Mouse (Mus musculus) limb, embryonic 13.5 days (tissue): ENCODE results near the gene Plod3. TPM values are rescaled to one million over a fixed set of nuclear protein-coding genes. Genes with fewer than 3 reads are reported as not detected.

Source experiments
- ATAC-seq: fragments of 200-750 bp; cut with Nextera tagmentation; 2 replicates; pipeline ENCODE4 v1.8.0; 2017; ENCODE audit warnings: low read depth, moderate number of reproducible peaks, moderate TSS enrichment; ENCODE audit not compliant: low FRiP score
- H3K27ac ChIP-seq: fragments of 300-500 bp; sonication (generic); 2 replicates; pipeline ENCODE4 v1.5.1; 2015; ENCODE audit warnings: inconsistent platforms, mild to moderate bottlenecking, moderate library complexity
- H3K27me3 ChIP-seq: fragments of 300-500 bp; sonication (generic); 2 replicates; pipeline ENCODE4 v1.6.1; 2015; ENCODE audit warnings: mild to moderate bottlenecking, inconsistent platforms
- H3K36me3 ChIP-seq: fragments of 300-500 bp; sonication (generic); 2 replicates; pipeline ENCODE4 v1.6.1; 2015; ENCODE audit warnings: inconsistent platforms, mild to moderate bottlenecking, moderate library complexity
- H3K4me1 ChIP-seq: fragments of 300-500 bp; sonication (generic); 2 replicates; pipeline ENCODE4 v1.6.1; 2015; ENCODE audit warnings: inconsistent platforms
- H3K4me2 ChIP-seq: fragments of 300-500 bp; sonication (generic); replicated peaks from 2 replicates; pipeline ENCODE4 v1.6.1; 2015; ENCODE audit warnings: inconsistent platforms, mild to moderate bottlenecking, moderate library complexity
- H3K4me3 ChIP-seq: fragments of 300-500 bp; sonication (generic); 2 replicates; pipeline ENCODE4 v1.5.1; 2015; ENCODE audit warnings: moderate library complexity, mild to moderate bottlenecking, inconsistent platforms
- H3K9ac ChIP-seq: fragments of 300-500 bp; sonication (generic); 2 replicates; pipeline ENCODE4 v1.6.1; 2015; ENCODE audit warnings: mild to moderate bottlenecking, inconsistent platforms
- H3K9me3 ChIP-seq: fragments of 300-500 bp; sonication (generic); 2 replicates; pipeline ENCODE4 v1.6.1; 2016; ENCODE audit warnings: inconsistent platforms
- WGBS: fragments of 180-500 bp; shearing (Covaris S2); methylation state at CpG from one replicate; pipeline ENCODE4 v1.1.7; 2015; 5-methylcytosine and 5-hydroxymethylcytosine counted together
- polyA plus RNA-seq: library from polyadenylated mRNA; unstranded; fragments of >200 nt; fragmentation: Nextera tagmentation; extraction: Ambion mirVana; gene quantifications from 2 replicates; pipeline ENCODE4 v1.2.1, GENCODE M21; 2015

Plod3 gene
- polyA plus RNA-seq, 1 experiment from 2014 or later: 63.1 TPM

DNA sequence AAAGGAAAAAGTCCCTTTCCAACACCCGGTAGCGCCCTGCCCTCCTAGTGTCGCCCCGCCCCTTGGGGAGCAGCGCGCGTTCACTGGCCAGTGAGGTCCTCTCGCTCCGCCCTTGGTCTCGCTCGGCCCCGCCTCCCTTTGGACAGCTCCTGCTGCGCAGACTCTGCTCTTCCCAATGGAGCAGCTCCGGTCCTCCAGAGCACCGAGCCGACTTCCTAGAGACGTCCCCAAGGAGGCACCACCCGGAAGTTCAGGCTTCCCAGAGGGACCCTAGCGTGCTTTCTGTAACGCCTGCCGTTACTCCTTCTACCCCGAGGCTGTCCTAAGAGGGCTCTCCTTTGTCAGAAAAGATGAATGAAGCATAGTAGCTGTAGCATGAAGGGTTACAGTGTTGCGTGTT, 33.8 kb upstream of the Plod3 start, which contains the start of gene Fis1:
Fis1 (plus strand) TSS at position 261 of the 400 bp plus-strand sequence.
- peak within 1 kb of the TSS; percentile 65 for H3K4me3 ChIP-seq
- ATAC-seq: peak; percentile 99
- peak within 1 kb of the TSS; percentile 77 for H3K9ac ChIP-seq
- under 1% methylated on average over 23 of the region's 23 CpGs for WGBS
- H3K36me3 ChIP-seq: peaks cover 10% of the 10 kb centered on the region
- H3K4me1 ChIP-seq: peaks cover 14% of the 10 kb centered on the region
- H3K27ac ChIP-seq: peak within 1 kb of the TSS; percentile 12
- H3K27me3 ChIP-seq: no peaks in the 10 kb centered on the region
- no peaks in the 10 kb centered on the region for H3K9me3 ChIP-seq
- H3K4me2 ChIP-seq: peak within 1 kb of the TSS; percentile 75

DNA sequence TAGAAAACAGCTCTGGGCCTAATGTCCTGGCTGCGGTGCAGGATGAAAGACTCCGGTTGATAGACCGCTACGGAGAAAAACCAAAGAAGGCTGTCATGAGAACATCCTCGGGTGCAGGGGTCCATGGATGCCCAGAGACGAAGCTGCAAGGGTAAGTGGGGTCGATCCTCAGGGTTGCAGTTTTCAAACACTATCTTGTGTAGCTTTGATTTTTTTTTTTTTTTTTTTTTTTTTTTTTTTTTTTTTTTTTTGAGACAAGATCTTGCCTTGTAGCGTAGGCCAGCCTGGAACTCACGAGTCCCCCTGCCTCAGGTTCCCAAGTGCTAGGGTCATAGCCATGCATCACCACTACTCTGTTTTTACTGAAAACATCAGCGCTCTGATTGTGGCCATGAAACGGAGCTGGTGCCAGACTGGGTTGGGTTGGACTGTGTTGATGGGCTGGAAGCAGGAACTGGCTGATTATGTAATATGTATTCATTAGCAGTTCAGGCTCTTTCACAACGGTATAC, 33.3 kb upstream of the Plod3 start:
- Histone ChIP-seq H3K4me2 (peak overlapping the region; percentile 75), H3K36me3 (peaks cover 10% of the 10 kb centered on the region), H3K4me1 (peaks cover 14% of the 10 kb centered on the region), H3K9ac (peak overlapping the region; percentile 77), H3K27ac (peak overlapping the region; percentile 12), H3K4me3 (peak overlapping the region; percentile 65), H3K9me3 (no peaks in the 10 kb centered on the region), H3K27me3 (no peaks in the 10 kb centered on the region)
- peak; percentile 21; the same call in 1 of the 2 replicates for ATAC-seq
- 2% methylated on average over 12 of the region's 12 CpGs for WGBS

DNA sequence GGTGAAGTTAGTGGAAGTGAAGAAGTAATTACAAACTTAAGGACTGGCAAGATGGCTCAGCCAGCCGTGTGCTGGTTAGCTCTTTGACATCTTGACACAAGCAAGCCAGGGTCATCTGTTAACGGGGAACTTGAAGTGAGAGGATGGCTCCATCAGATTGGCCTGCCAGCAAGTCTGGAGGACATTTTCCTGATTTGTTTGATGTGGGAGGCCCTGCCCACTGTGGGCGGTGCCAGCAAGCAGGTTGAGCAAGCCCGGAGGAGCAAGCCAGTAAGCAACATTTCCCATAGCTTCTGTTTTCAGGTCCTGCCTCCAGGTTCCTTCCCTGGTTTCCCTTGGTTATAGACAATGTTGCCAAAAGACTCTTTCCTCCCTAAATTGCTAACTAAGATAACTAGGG, 31.2 kb upstream of the Plod3 start:
- Histone ChIP-seq H3K36me3 (peaks cover 14% of the 10 kb centered on the region), H3K4me1 (peaks cover 14% of the 10 kb centered on the region), H3K27me3 (no peaks in the 10 kb centered on the region), H3K9me3 (no peaks in the 10 kb centered on the region), H3K4me3 (no peak overlapping the region), H3K27ac (no peak overlapping the region), H3K9ac (no peak overlapping the region), H3K4me2 (no peak overlapping the region)
- no peak for ATAC-seq
- WGBS: 84% methylated on average over 4 of the region's 4 CpGs

- no peak for ATAC-seq
- no peak overlapping the region for H3K4me2 ChIP-seq
Observed at GRCm38 (mm10) chr5:136957250-136957649, 29.6 kb upstream of the Plod3 start.

DNA sequence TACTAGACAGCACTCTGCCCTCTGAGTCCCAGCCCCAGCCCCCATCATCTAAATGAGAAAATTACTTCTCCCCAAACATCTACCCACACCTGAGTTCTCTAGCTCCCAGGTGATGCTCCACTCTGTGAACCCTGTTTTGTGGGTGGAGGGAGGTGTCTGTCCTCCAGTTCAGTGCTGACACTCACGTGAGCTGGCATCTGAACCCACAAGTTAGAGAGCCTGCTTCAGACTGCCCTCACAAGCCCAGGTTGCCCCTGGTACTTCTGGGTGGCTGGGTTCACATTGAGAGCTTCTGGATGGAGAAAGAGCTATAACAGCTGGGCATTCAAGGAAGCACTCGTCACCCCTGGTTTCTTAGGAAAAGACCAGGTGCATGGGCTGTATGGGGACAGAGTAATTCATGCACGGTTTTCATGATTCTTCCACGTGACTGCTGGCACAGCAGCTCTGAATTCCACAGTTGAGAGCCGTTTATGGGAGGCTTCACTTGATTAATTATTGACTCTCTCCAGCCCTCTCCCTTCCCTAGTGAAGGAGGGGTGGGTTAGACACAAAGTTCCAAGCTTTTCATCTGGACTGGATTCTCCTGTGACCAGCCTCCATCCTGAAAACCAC, 27.7 kb upstream of the Plod3 start:
- H3K27me3 ChIP-seq: no peaks in the 10 kb centered on the region
- H3K9me3 ChIP-seq: no peaks in the 10 kb centered on the region
- peaks cover 23% of the 10 kb centered on the region for H3K4me1 ChIP-seq
- H3K9ac ChIP-seq: no peak overlapping the region
- no peak overlapping the region for H3K4me3 ChIP-seq
- no peak overlapping the region for H3K27ac ChIP-seq
- H3K36me3 ChIP-seq: peaks cover 25% of the 10 kb centered on the region
- ATAC-seq: no peak
- H3K4me2 ChIP-seq: no peak overlapping the region
- WGBS: 73% methylated on average over 5 of the region's 5 CpGs

More at GRCm38 (mm10) chr5:136957250-136957649, 29.6 kb upstream of the Plod3 start:
- Histone ChIP-seq H3K27ac (no peak overlapping the region), H3K4me3 (no peak overlapping the region), H3K9me3 (no peaks in the 10 kb centered on the region), H3K36me3 (peaks cover 14% of the 10 kb centered on the region), H3K9ac (no peak overlapping the region), H3K4me1 (peaks cover 20% of the 10 kb centered on the region), H3K27me3 (no peaks in the 10 kb centered on the region)
- WGBS: 92% methylated on average over 1 of the region's 1 CpGs

DNA sequence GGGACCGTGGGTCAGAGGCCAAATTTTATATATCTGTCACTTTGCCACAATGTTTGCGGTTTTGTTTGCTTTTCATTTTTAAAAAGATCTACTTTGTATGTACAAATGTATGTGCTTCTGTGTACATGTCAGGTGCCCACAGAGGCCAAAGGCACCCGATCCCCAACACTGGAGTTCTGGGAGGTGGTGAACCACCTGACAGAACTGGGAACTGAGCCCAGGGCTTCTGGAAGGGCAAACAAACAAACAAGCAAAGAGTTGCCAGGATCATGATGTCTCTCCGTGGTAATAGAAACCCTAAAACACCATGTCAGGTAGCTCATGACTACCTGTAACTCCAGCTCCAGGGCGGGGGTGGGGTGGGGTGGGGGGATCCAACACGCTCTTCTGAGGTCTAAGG, 26.8 kb upstream of the Plod3 start:
- peaks cover 35% of the 10 kb centered on the region for H3K36me3 ChIP-seq
- no peak overlapping the region for H3K27ac ChIP-seq
- H3K9ac ChIP-seq: no peak overlapping the region
- H3K27me3 ChIP-seq: no peaks in the 10 kb centered on the region
- peaks cover 13% of the 10 kb centered on the region for H3K4me1 ChIP-seq
- H3K9me3 ChIP-seq: no peaks in the 10 kb centered on the region
- no peak overlapping the region for H3K4me3 ChIP-seq
- 94% methylated on average over 6 of the region's 6 CpGs for WGBS
- ATAC-seq: no peak
- H3K4me2 ChIP-seq: no peak overlapping the region

- peak overlapping the region; percentile 59 for H3K4me3 ChIP-seq
- H3K4me2 ChIP-seq: peak overlapping the region; percentile 83
- H3K27me3 ChIP-seq: no peaks in the 10 kb centered on the region
- peak overlapping the region; percentile 84 for H3K9ac ChIP-seq
- H3K27ac ChIP-seq: peak overlapping the region; percentile 73; the same call in 1 of the 2 replicates
- WGBS: 29% methylated on average over 5 of the region's 5 CpGs
- peak; percentile 44; the same call in 1 of the 2 replicates for ATAC-seq
- no peaks in the 10 kb centered on the region for H3K9me3 ChIP-seq
- peaks cover 20% of the 10 kb centered on the region for H3K4me1 ChIP-seq
- peaks cover 49% of the 10 kb centered on the region for H3K36me3 ChIP-seq
Observed at GRCm38 (mm10) chr5:136961334-136961982, 25.4 kb upstream of the Plod3 start.

- Histone ChIP-seq H3K9me3 (no peaks in the 10 kb centered on the region), H3K27ac (peak overlapping the region; percentile 73), H3K4me2 (peak overlapping the region; percentile 83), H3K9ac (peak overlapping the region; percentile 84), H3K4me3 (peak overlapping the region; percentile 59), H3K4me1 (peaks cover 22% of the 10 kb centered on the region), H3K27me3 (no peaks in the 10 kb centered on the region), H3K36me3 (peaks cover 50% of the 10 kb centered on the region)
- peak; percentile 94 for ATAC-seq
- 1% methylated on average over 20 of the region's 20 CpGs for whole genome bisulfite sequencing
Observed at GRCm38 (mm10) chr5:136961983-136962461, 24.8 kb upstream of the Plod3 start.

- peak; percentile 59; the same call in 1 of the 2 replicates for ATAC-seq
- peak overlapping the region; percentile 73; the same call in 1 of the 2 replicates for H3K27ac ChIP-seq
- peaks cover 46% of the 10 kb centered on the region for H3K36me3 ChIP-seq
- no peaks in the 10 kb centered on the region for H3K9me3 ChIP-seq
- H3K27me3 ChIP-seq: no peaks in the 10 kb centered on the region
- H3K9ac ChIP-seq: peak overlapping the region; percentile 84
- peak overlapping the region; percentile 59 for H3K4me3 ChIP-seq
- H3K4me1 ChIP-seq: peaks cover 22% of the 10 kb centered on the region
- peak overlapping the region; percentile 83 for H3K4me2 ChIP-seq
- 1% methylated on average over 10 of the region's 10 CpGs for WGBS
Observed at GRCm38 (mm10) chr5:136962501-136962900, 24.3 kb upstream of the Plod3 start.

DNA sequence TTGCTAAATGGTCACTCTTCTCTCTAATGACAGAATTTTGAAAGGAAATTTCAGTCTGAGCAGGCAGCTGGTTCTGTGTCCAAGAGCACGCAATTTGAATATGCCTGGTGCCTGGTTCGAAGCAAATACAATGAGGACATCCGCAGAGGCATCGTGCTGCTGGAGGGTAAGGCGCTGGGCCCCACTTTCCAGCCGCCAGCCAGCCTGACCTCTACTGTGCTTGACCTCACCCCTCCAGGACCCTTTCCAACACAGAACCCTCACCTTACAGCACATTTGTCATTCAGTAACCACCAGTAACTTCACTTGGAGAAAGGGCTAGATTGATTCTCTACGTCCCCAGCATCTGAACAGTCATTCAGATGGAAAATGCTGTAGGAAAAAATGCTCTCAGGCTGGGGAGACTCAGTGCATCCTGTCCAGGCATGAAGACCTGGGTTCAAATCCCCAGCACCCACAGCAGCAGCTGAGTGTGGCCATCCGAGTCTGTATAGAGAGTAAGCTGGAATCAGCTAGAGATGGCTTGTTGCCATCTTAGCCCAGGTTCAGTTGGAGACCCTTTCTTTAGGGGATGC, 23.8 kb upstream of the Plod3 start:
- Histone ChIP-seq H3K4me1 (peaks cover 22% of the 10 kb centered on the region), H3K9me3 (no peaks in the 10 kb centered on the region), H3K4me2 (peak overlapping the region; percentile 83), H3K27ac (no peak overlapping the region; the same call in 1 of the 2 replicates), H3K27me3 (no peaks in the 10 kb centered on the region), H3K9ac (peak overlapping the region; percentile 84), H3K36me3 (peaks cover 46% of the 10 kb centered on the region), H3K4me3 (peak overlapping the region; percentile 59)
- ATAC-seq: no peak
- 72% methylated on average over 8 of the region's 8 CpGs for WGBS

- Histone ChIP-seq H3K4me1 (peaks cover 22% of the 10 kb centered on the region), H3K9ac (no peak overlapping the region), H3K27me3 (no peaks in the 10 kb centered on the region), H3K4me3 (no peak overlapping the region), H3K9me3 (no peaks in the 10 kb centered on the region), H3K27ac (no peak overlapping the region), H3K4me2 (no peak overlapping the region), H3K36me3 (peaks cover 45% of the 10 kb centered on the region)
- 88% methylated on average over 9 of the region's 9 CpGs for WGBS
- no peak for ATAC-seq
Observed at GRCm38 (mm10) chr5:136965210-136965609, 21.6 kb upstream of the Plod3 start.

DNA sequence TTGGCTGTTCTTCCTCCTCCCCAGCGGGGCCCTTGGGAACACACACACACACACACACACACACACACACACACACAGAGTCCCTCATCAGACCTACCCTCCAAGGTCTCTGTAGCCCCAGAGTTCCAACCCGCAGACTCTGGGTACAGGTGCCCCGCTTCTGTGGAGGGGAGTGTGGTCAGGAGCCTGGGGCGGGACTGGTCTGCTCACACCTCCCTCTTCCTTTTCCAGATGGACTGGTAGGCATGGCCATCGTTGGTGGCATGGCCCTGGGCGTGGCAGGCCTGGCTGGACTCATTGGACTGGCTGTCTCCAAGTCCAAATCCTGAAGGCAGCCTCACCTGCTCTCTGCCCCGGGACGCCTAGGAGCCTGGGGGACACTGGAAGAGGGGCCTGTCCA, 21.1 kb upstream of the Plod3 start:
- Histone ChIP-seq H3K4me2 (no peak overlapping the region), H3K4me1 (peaks cover 22% of the 10 kb centered on the region), H3K4me3 (no peak overlapping the region), H3K9me3 (no peaks in the 10 kb centered on the region), H3K27ac (0 out of 2 replicates have a peak overlapping the region, but pooled peaks have one; percentile 22), H3K36me3 (peaks cover 45% of the 10 kb centered on the region), H3K9ac (no peak overlapping the region), H3K27me3 (no peaks in the 10 kb centered on the region)
- WGBS: 92% methylated on average over 8 of the region's 8 CpGs
- no peak for ATAC-seq
